8 mouse cellular contexts compared by ENCODE assay signal in genomic region chr5:148812016-148812415, GRCm38 (mm10).
DNase-seq lines count a peak whose midpoint lies in the region; ATAC-seq and TF ChIP-seq lines count a peak whose summit lies in the region.

No protein-coding gene starts in this region.

- no peak overlapping the region for H3K4me3 ChIP-seq in lung, adult 2 months (replicated peaks; ENCODE audit: extremely low read depth, low read depth, low read length)

- ATAC-seq in cerebellum, adult (ENCODE audit: insufficient number of reproducible peaks, low FRiP score, low TSS enrichment), result no peak

- peaks cover 6% of the 10 kb centered on the region for H3K4me1 ChIP-seq in lung, adult 2 months (ENCODE audit: control insufficient read depth, insufficient read depth, low read length)

- DNase-seq in cerebellum, adult 11 months, result peak; percentile 39
- peak; percentile 89 for DNase-seq in NIH3T3 (ENCODE audit: low read depth)
- peak; percentile 83 to 91 for DNase-seq in cerebellum, postnatal 10 days
- DNase-seq in gastrocnemius, postnatal 14 days, result peak; percentile 67
- peak; percentile 62 to 86 for DNase-seq in kidney, postnatal 36 days
- peak; percentile 51 for DNase-seq in lung, adult 2 months
- DNase-seq in right cerebral cortex, postnatal 14 days, result peak; percentile 75

- peak; percentile 44 for TF ChIP-seq CTCF in lung, adult 2 months (IDR thresholded peaks at IDR 0.05; ENCODE audit: insufficient read depth, low read length)

- intact Hi-C loops in gastrocnemius, postnatal 14 days (cut with DNase I; ENCODE audit: low total_unique reads), result no loop called here

- TF ChIP-seq POLR2A in lung, adult 2 months (IDR thresholded peaks at IDR 0.05; ENCODE audit: borderline replicate concordance, extremely low read depth, low read depth, low read length), result no peak

- WGBS in lung, adult 2 months, result 24% methylated on average over 13 of the region's 13 CpGs

Comparison
In these comparisons a context has a peak if more than half of its experiments do, and no peak if none do; other contexts are left out.
1. DNase-seq: peak in every context shown above with its lines; median percentile 89 in NIH3T3; 87 in cerebellum, postnatal 10 days; 75 in right cerebral cortex, postnatal 14 days; 74 in kidney, postnatal 36 days; 67 in gastrocnemius, postnatal 14 days; 51 in lung, adult 2 months; 39 in cerebellum, adult 11 months.